Mouse (Mus musculus) ES-E14 (cell line): ENCODE results near the gene Slit3.

Experiments
- HCFC1 ChIP-seq: IDR thresholded peaks from 2 replicates; pipeline ENCODE4 v1.6.1; 2012; ENCODE audit warnings: low read length, inconsistent platforms, borderline replicate concordance; ENCODE audit not compliant: insufficient read depth
- MAFK ChIP-seq: IDR thresholded peaks from 2 replicates; pipeline ENCODE4 v1.6.1; 2014; ENCODE audit warnings: mild to moderate bottlenecking, low read depth, low read length, inconsistent platforms; ENCODE audit not compliant: insufficient read depth
- ZC3H11A ChIP-seq: IDR thresholded peaks from 2 replicates; pipeline ENCODE4 v1.6.1; 2012; ENCODE audit warnings: low read depth, mild to moderate bottlenecking, inconsistent platforms, low read length, borderline replicate concordance

DNA sequence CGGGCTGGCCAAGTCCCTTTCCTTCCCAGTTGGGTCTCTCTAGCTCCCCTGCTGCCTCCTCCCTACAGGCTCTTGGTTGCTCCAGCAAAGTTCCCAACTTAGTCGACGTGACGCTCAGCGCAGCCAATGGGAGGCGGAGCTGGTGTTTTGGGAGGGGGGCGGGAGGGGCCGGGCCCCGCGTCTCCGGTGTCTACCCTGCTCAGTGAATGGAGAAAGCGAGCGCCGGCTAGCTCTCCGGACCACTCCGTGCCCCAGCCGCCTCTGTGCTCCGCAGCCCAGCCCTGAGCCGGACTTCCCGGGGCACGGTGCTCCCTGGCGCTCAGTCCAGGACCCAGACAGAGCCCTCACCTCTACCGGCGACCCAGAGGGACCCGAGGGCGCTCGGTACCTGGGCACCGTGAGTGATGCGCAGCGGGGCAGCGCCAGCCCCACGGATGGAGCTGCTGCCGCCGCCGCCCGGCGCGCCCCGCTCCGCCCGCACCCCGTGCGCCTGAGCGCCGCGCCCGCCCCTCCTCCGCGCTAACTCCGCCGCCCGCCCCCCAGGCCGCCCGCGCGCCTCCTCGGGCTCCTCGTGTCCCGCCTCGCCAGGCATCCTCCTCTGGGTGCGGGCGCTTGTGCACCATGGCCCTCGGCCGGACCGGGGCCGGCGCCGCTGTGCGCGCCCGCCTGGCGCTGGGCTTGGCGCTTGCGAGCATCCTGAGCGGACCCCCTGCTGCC is at the start of gene Slit3:
- TF ChIP-seq ZC3H11A, result no peak
- TF ChIP-seq HCFC1, result 0 out of 2 replicates have a peak, but pooled peaks have one; percentile 9
- TF ChIP-seq MAFK, result no peak
